Mouse (Mus musculus) right cerebral cortex, adult 2 months (tissue): ENCODE results near the gene Rasd2.

ENCODE experiments used
- DNase-seq, 2 experiments: peaks; one replicate each; pipeline ENCODE4 v3.0.0; 2021 to 2022; ENCODE audit warnings: low spot score in 2 of 2

Rasd2 gene

DNA sequence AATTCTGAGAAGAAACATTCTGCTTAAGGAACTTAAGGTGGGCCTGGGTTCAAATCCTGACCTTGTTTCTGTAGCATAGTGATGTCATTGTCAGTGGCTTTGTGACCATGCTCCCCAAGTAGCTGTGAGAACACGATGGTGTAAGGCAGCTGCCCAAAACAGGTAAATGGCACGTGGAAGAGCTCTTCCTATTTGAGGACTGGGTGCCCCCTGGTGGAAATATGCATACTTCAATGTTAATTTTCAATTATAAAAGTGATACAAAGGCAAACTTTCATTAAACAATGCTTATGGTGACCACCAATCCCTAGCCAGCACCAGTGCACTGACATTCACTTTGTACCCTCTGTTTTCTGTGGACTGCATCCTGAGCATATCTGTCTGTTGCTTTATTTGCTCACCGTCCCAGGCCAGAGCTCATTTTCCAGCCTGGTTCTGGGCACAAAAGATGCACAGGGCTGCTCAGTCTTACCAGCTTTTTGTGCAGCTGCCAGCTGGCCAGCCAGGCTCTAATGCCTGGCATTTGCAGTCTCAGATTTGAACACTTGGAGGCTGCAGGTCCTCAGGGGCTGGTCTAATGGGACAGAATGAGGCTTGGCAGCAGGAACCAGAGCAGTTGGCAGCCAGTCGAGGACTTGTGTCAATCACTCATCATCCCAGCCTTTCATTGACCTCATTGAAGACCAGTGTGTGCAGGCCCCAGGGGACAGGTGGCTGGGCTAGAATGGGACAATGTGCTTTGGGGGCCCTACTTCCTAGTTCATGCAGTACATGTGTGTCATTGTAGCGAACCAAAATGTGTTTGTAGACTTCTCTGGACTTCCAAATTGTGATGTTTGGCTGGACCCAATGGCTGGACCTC is 6.4 kb downstream of the Rasd2 start:
- no peak for DNase-seq

DNA sequence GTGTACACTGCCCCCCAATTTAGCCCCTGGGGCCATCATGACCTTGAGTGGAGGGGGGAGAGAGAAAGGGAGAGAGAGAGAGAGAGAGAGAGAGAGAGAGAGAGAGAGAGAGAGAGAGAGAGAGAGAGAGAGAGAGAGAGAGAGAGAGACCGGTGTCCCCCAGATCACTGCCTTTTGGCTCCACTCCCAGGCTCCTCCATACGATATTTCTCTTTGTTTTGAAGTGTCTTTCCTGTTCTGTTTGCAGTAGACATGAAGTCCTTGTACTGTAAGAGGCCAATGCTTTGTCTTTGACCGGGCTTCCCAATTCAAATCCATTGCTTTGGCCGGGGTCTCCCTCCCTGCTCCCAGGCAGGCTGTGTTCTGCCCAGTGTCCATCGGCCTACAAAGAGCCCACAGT is 8.9 kb downstream of the Rasd2 start:
- DNase-seq = no peak

DNA sequence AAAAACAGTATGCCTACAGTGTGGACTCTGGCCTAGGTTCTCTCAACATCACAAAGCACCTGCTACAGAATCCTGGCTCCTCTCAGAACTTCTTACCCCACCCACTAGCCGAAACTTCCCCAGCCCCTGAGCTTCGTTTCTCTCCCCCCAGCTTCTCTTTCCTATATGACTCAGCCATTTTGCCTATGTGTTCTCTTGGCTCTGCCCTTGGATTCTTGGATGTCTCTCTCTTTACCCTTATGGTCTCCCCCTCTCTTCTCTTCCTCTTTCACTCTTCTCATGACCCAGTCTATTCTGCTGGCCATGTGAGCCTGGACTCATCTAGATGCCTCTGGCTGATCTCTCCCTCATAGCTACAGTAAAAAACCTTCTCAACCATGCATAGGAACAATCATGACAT is 13.0 kb downstream of the Rasd2 start:
- no peak for DNase-seq

DNA sequence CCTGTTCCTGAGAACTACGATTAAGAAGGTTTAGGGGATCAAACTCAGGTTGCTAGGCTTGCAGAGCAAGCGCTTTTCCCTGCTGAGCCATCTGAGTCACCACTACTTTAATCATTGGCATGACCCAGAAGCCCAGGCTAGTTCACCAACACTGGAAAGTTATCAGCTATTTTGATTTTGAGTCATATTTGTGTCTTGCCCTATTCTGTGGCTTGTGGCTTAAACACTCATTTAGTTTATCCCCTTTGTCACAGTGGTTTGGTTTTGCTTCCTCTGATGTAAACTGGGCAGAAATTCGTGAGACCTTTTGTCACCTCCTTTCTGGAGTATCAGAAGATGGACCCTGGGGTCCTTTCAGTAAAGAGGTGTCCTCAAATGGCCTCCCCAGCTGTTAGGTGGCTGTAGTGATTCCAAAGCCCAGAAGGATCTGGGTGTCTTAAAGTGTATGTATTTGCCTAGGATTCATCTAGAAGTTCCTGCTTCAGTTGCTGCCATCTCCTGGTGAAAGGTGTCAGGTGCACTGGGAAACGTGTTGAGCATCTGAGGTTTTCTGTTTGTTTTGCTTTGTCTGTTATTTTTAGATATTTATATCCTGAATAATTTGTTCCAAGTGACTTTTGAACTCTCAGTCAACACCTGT is 20.3 kb downstream of the Rasd2 start:
- DNase-seq = peak; percentile 59 to 66

DNA sequence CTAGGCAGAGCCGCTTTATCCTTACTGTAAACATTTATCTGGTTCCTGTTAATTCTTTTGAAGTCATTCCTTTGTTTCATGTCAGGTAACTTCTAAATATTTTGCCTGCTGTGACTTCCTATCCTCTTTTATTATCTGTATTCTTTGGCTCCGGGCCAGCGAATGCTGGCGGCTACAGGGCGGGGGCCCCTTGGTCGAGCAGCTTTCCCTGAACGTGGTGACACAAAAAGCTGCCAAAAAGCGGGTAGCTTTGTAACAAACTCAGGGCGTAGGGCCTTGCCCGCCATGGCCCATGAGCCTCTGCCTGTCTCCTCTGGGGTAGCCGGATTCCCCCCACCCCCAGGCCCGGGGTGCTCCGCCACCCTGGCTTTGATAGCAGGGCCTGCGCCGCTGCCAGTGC is 33.6 kb downstream of the Rasd2 start:
- no peak for DNase-seq

DNA sequence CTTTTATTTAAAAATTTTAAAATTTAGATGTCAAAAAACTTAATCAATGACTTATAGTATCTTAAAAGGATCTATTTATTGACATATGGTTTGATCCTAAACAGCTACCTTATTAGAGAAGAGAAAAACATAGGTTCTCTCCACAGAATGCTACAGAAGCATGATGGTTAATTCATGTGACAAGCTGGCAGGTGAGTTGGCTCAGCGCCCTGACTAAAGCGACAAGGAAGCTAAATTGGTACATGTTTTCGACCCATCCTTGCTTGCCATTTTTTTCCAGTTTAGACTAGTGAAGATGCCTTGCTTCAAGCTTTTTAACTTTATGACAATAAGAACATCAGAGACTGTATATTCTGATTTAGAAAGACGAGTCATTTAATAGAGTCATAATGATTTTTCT is 35.4 kb downstream of the Rasd2 start:
- no peak for DNase-seq

DNA sequence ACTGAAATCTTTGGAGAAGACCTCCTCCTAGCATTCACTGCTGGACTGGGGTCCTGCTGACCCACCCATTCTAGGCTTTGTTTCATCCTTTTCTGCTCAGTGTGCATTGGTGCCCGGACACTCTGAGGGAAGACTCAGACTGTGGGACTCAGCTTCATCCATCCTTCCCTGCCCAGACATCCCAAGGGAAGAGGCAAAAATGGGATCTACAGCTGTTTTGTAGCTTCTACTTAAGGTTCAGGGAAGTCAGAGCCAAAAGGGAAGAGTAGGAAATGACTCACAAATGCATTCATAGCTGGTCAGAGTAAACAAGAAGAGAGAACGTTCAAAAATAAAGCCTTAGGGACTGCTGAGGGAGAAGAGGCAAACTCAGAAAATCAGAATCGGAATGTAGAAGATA is 40.3 kb downstream of the Rasd2 start:
- DNase-seq = no peak

DNA sequence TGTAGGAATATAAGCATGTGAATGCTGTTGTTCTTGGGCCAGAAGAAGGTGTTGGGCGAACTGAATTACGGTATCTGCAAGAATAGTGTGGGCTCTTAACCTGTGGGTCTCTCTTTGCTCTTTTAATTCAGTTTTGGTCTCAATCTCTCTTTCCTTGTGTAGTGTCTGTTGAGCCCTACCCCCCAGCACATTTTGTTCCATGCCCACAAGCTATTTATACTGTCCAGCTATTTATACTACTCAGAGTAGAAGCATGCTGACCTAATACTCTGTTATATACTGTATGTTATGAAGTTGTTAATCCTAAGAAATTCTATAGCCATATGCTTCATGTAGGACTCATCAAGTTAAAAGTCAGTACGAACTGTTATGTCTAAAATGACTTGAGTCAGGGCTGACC is 41.9 kb downstream of the Rasd2 start:
- DNase-seq = no peak

DNA sequence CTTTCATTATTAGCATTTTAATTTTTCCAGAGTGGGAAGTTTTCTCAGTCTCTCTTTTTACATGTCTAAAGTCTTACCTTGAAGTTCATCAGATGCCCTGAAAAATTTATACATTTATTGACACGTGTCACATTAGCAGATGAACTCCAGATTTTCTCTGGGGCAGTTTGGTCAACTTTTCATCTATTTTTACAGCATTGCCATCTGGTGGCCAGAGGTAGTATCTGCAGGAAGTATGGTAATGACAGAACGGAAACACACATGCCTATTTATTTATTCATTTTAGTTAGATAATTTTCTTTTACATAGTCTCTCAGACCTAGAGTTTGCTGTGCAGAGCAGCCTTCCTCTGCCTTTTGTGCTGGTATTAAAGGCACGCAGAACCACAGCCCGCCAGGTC is 58.4 kb downstream of the Rasd2 start:
- DNase-seq = peak; percentile 8 to 26
